Mouse (Mus musculus) macrophage (primary cell): ENCODE measurements around the gene Slc25a25. TPM values are rescaled to one million over a fixed set of nuclear protein-coding genes. Genes with fewer than 3 reads are reported as not detected.
"Not testable (repeated sequence)": the region's sequence is repeated elsewhere in the genome, so short reads cannot be mapped to it uniquely, and the experiment has no call there.

Source experiments
- H3K27ac ChIP-seq: fragments of 350-480 bp; formaldehyde crosslinking; 2 replicates; pipeline ENCODE4 v1.9.0; 2021
- H3K36me3 ChIP-seq: fragments of 350-480 bp; formaldehyde crosslinking; 2 replicates; pipeline ENCODE4 v1.9.0; 2021; ENCODE audit errors: inconsistent target
- H3K4me3 ChIP-seq: fragments of 350-480 bp; formaldehyde crosslinking; 2 replicates; pipeline ENCODE4 v1.9.0; 2021; ENCODE audit errors: inconsistent target
- H3K79me2 ChIP-seq: fragments of 350-480 bp; formaldehyde crosslinking; 2 replicates; pipeline ENCODE4 v1.9.0; 2021; ENCODE audit errors: inconsistent target
- WGBS: methylation state at CpG from one replicate; pipeline ENCODE4 v1.1.7; 2026; ENCODE audit warnings: inconsistent platforms; ENCODE audit not compliant: missing documents; 5-methylcytosine and 5-hydroxymethylcytosine counted together
- polyA plus RNA-seq: library from polyadenylated mRNA; stranded (reverse); fragments of 250-400 nt; gene quantifications from 3 replicates; pipeline ENCODE4 v1.2.4, GENCODE M21; 2018; ENCODE audit warnings: inconsistent platforms
- total RNA-seq, 78 experiments: library from RNA; depleted of rRNA; stranded (reverse); fragments of 250-400 nt; gene quantifications; 1 replicate in 9 of 78; 2 replicates in 24 of 78; 3 replicates in 43 of 78; 4 replicates in 2 of 78; pipeline ENCODE4 v1.2.4; 2018; ENCODE audit warnings: inconsistent platforms in 56 of 78

Gene Slc25a25
- 100 to 1,000 TPM in 2 of 26 experiments, 10 to 100 TPM in 24; 30.0 to 125 (median 63.2) TPM for total RNA-seq (2018; cell fraction: chromatin; rRNA removed)
- total RNA-seq (2018; cell fraction: cytosol; rRNA removed) = 10 to 100 TPM in 25 of 26 experiments, 1 to 10 TPM in 1; 6.7 to 47.1 (median 16.0) TPM
- total RNA-seq (2018; cell fraction: nucleus; rRNA removed) = 10 to 100 TPM; 25.0 to 95.1 (median 35.8) TPM
- 7.1 to 13.2 TPM (median 12.2 TPM) in 3 replicates for polyA plus RNA-seq

- Histone ChIP-seq H3K79me2 (peaks cover 61% of the 10 kb centered on the region), H3K27ac (peak within 1 kb of the TSS; percentile 81), H3K4me3 (peak within 1 kb of the TSS; percentile 85), H3K36me3 (peaks cover 17% of the 10 kb centered on the region; the same call in 1 of the 2 replicates)
- 2% methylated on average over 103 of the region's 103 CpGs for WGBS
Observed at GRCm38 (mm10) chr2:32450881-32451844, at the start of gene Slc25a25. Slc25a25 (minus strand) TSS chr2:32451445.

GRCm38 (mm10) chr2:32500461-32500860, 49.2 kb upstream of the Slc25a25 start:
- no peaks in the 10 kb centered on the region for H3K79me2 ChIP-seq
- no peak overlapping the region for H3K27ac ChIP-seq
- no peak overlapping the region for H3K4me3 ChIP-seq
- no peaks in the 10 kb centered on the region for H3K36me3 ChIP-seq
- WGBS = 88% methylated on average over 4 of the region's 5 CpGs

GRCm38 (mm10) chr2:32499365-32499764, 48.1 kb upstream of the Slc25a25 start:
- H3K79me2 ChIP-seq = no peaks in the 10 kb centered on the region
- H3K4me3 ChIP-seq = no peak overlapping the region
- H3K36me3 ChIP-seq = no peaks in the 10 kb centered on the region
- H3K27ac ChIP-seq = no peak overlapping the region
- 57% methylated on average over 4 of the region's 4 CpGs for WGBS

- Histone ChIP-seq H3K27ac (no peak overlapping the region), H3K4me3 (no peak overlapping the region)
- WGBS = 28% methylated on average over 5 of the region's 5 CpGs
Observed at GRCm38 (mm10) chr2:32496190-32496589, 44.9 kb upstream of the Slc25a25 start.

GRCm38 (mm10) chr2:32495185-32495726, 44.0 kb upstream of the Slc25a25 start:
- Histone ChIP-seq H3K27ac (no peak overlapping the region), H3K36me3 (no peaks in the 10 kb centered on the region), H3K4me3 (no peak overlapping the region), H3K79me2 (no peaks in the 10 kb centered on the region)
- WGBS = 4% methylated on average over 17 of the region's 20 CpGs

More at GRCm38 (mm10) chr2:32496190-32496589, 44.9 kb upstream of the Slc25a25 start:
- no peaks in the 10 kb centered on the region for H3K36me3 ChIP-seq
- H3K79me2 ChIP-seq = no peaks in the 10 kb centered on the region

GRCm38 (mm10) chr2:32494522-32494921, 43.3 kb upstream of the Slc25a25 start:
- WGBS = 29% methylated on average over 2 of the region's 2 CpGs
- Histone ChIP-seq H3K27ac (no peak overlapping the region), H3K36me3 (no peaks in the 10 kb centered on the region), H3K4me3 (no peak overlapping the region), H3K79me2 (no peaks in the 10 kb centered on the region)

- no peak overlapping the region for H3K4me3 ChIP-seq
Observed at GRCm38 (mm10) chr2:32493301-32493701, 42.1 kb upstream of the Slc25a25 start.

GRCm38 (mm10) chr2:32492661-32493060, 41.4 kb upstream of the Slc25a25 start:
- H3K27ac ChIP-seq = no peak overlapping the region
- WGBS = 75% methylated on average over 2 of the region's 2 CpGs
- no peaks in the 10 kb centered on the region for H3K79me2 ChIP-seq
- H3K36me3 ChIP-seq = no peaks in the 10 kb centered on the region
- no peak overlapping the region for H3K4me3 ChIP-seq

More at GRCm38 (mm10) chr2:32493301-32493701, 42.1 kb upstream of the Slc25a25 start:
- H3K36me3 ChIP-seq = no peaks in the 10 kb centered on the region
- H3K27ac ChIP-seq = no peak overlapping the region
- H3K79me2 ChIP-seq = no peaks in the 10 kb centered on the region
- 40% methylated on average over 11 of the region's 12 CpGs for WGBS

- H3K4me3 ChIP-seq, H3K27ac ChIP-seq, H3K79me2 ChIP-seq, H3K36me3 ChIP-seq: not testable (repeated sequence)
Observed at GRCm38 (mm10) chr2:32490730-32491129, 39.5 kb upstream of the Slc25a25 start.

GRCm38 (mm10) chr2:32488679-32489078, 37.4 kb upstream of the Slc25a25 start:
- no peak overlapping the region for H3K27ac ChIP-seq
- WGBS = 0% methylated on average over 5 of the region's 5 CpGs
- no peak overlapping the region for H3K4me3 ChIP-seq
- H3K79me2 ChIP-seq = no peaks in the 10 kb centered on the region
- no peaks in the 10 kb centered on the region for H3K36me3 ChIP-seq

- 0% methylated on average over 6 of the region's 6 CpGs for whole genome bisulfite sequencing
- Histone ChIP-seq H3K4me3 (no peak overlapping the region), H3K27ac (no peak overlapping the region), H3K36me3 (no peaks in the 10 kb centered on the region), H3K79me2 (no peaks in the 10 kb centered on the region)
Observed at GRCm38 (mm10) chr2:32487124-32487623, 35.9 kb upstream of the Slc25a25 start.

- Histone ChIP-seq H3K79me2 (no peaks in the 10 kb centered on the region), H3K36me3 (no peaks in the 10 kb centered on the region), H3K4me3 (no peak overlapping the region), H3K27ac (no peak overlapping the region)
- WGBS = 94% methylated on average over 9 of the region's 9 CpGs
Observed at GRCm38 (mm10) chr2:32486155-32486554, 34.9 kb upstream of the Slc25a25 start.

GRCm38 (mm10) chr2:32485751-32486150, 34.5 kb upstream of the Slc25a25 start:
- H3K27ac ChIP-seq = no peak overlapping the region

GRCm38 (mm10) chr2:32484933-32485332, 33.7 kb upstream of the Slc25a25 start:
- Histone ChIP-seq H3K36me3 (no peaks in the 10 kb centered on the region), H3K27ac (no peak overlapping the region), H3K4me3 (no peak overlapping the region), H3K79me2 (no peaks in the 10 kb centered on the region)
- 87% methylated on average over 6 of the region's 6 CpGs for WGBS

More at GRCm38 (mm10) chr2:32485751-32486150, 34.5 kb upstream of the Slc25a25 start:
- Histone ChIP-seq H3K79me2 (no peaks in the 10 kb centered on the region), H3K36me3 (no peaks in the 10 kb centered on the region), H3K4me3 (no peak overlapping the region)
- WGBS = 96% methylated on average over 4 of the region's 4 CpGs
